Mouse (Mus musculus) hindbrain, postnatal 0 days (tissue): Measurements from ENCODE around the gene Kctd17. TPM values are rescaled to one million over a fixed set of nuclear protein-coding genes. Genes with fewer than 3 reads are reported as not detected.

Source experiments
- ATAC-seq: fragments of 200-750 bp; cut with Nextera tagmentation; 2 replicates; pipeline ENCODE4 v1.8.0; 2017; ENCODE audit warnings: mild to moderate bottlenecking, moderate TSS enrichment, moderate library complexity
- DNase-seq: peaks from one replicate; pipeline ENCODE4 v3.0.0-alpha.2; 2015; ENCODE audit warnings: low spot score
- H3K27ac ChIP-seq: fragments of 300-500 bp; sonication (generic); 2 replicates; pipeline ENCODE4 v1.5.1; 2014; ENCODE audit warnings: mild to moderate bottlenecking
- H3K27me3 ChIP-seq: fragments of 300-500 bp; sonication (generic); 2 replicates; pipeline ENCODE4 v1.6.1; 2014; ENCODE audit warnings: low read length, mixed read lengths; ENCODE audit not compliant: insufficient read depth
- H3K36me3 ChIP-seq: fragments of 300-500 bp; sonication (generic); 2 replicates; pipeline ENCODE4 v1.6.1; 2014; ENCODE audit warnings: low read length, mixed read lengths; ENCODE audit not compliant: insufficient read depth
- H3K4me1 ChIP-seq: fragments of 300-500 bp; sonication (generic); 2 replicates; pipeline ENCODE4 v1.6.1; 2014; ENCODE audit warnings: antibody characterized with exemption, low read length, mixed read lengths; ENCODE audit not compliant: insufficient read depth
- H3K4me2 ChIP-seq: fragments of 300-500 bp; sonication (generic); 2 replicates; pipeline ENCODE4 v1.6.1; 2014; ENCODE audit warnings: low read depth, mild to moderate bottlenecking, low read length, moderate library complexity, mixed read lengths
- H3K4me3 ChIP-seq: fragments of 300-500 bp; sonication (generic); 2 replicates; pipeline ENCODE4 v1.5.1; 2014; ENCODE audit warnings: low read length
- H3K9ac ChIP-seq: fragments of 300-500 bp; sonication (generic); replicated peaks from 2 replicates; pipeline ENCODE4 v1.6.1; 2014; ENCODE audit warnings: mild to moderate bottlenecking, low read length, moderate library complexity, mixed read lengths
- H3K9me3 ChIP-seq: fragments of 300-500 bp; sonication (generic); 2 replicates; pipeline ENCODE4 v1.6.1; 2016; ENCODE audit warnings: low read length, mixed read lengths
- CTCF ChIP-seq: IDR thresholded peaks from 2 replicates; pipeline ENCODE4 v1.5.1; 2016; ENCODE audit warnings: antibody characterized with exemption, control low read depth, low read depth
- WGBS: fragments of 180-500 bp; shearing (Covaris S2); extraction: QIAGEN DNeasy Blood & Tissue Kit; methylation state at CpG from one replicate; pipeline ENCODE4 v1.1.7; 2014; 5-methylcytosine and 5-hydroxymethylcytosine counted together
- polyA plus RNA-seq: library from polyadenylated mRNA; unstranded; fragments of >200 nt; fragmentation: Nextera tagmentation; extraction: Ambion mirVana; gene quantifications from 2 replicates; pipeline ENCODE4 v1.2.1, GENCODE M21; 2015
- total RNA-seq: library from RNA; depleted of rRNA; stranded (reverse); fragments of >200 nt; gene quantifications from 2 replicates; pipeline ENCODE4 v1.2.3, GENCODE M21; 2014; rRNA removed

Kctd17 gene
- total and polyA plus RNA-seq, 2 experiments from 2014 or later = 155 to 161 TPM

DNA sequence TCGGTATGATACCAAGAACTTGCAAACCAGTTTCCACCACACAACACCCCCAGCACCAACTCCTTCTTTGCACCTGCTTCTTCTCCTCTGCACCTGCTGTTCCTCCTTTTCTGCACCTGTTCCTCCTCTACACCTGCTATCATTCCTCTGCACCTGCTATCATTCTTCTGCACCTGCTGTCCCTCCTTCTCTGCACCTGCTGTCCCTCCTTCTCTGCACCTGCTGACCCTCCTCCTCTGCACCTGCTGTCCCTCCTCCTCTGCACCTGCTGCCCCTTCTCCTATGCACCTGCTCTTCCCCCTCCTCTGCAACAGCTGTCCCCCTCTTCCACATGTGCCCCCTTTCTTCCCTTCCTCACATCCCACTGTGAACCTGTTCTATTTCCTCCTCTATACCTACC lies 58.2 kb downstream of the Kctd17 start:
- Histone ChIP-seq H3K9me3 (no peaks in the 10 kb centered on the region), H3K9ac (no peak overlapping the region), H3K36me3 (no peaks in the 10 kb centered on the region), H3K27ac (no peak overlapping the region), H3K4me2 (no peak overlapping the region), H3K27me3 (no peaks in the 10 kb centered on the region), H3K4me3 (no peak overlapping the region), H3K4me1 (no peaks in the 10 kb centered on the region)
- TF ChIP-seq CTCF = no peak
- ATAC-seq = no peak
- 82% methylated on average over 1 of the region's 1 CpGs for WGBS
- DNase-seq = no peak

DNA sequence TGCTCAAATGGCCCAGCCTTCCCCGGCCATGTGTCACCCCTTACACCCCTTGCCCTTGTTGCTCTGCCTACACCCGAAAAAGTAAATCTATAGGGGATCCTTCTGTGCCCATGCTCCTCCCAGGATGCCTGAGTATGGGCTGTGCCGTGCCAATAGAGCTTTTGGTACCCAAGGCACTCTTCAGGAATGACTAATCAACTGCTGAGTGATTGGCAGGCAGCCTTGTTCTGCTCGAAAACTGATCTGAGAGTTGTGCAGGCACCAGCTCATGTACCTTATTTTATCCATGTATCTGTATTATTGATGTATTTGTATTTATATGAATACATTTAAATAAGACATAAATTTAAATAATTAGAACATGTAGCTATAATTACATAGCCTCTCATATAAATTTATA lies 58.7 kb downstream of the Kctd17 start:
- no peak overlapping the region for H3K4me2 ChIP-seq
- WGBS = 52% methylated on average over 4 of the region's 4 CpGs
- no peaks in the 10 kb centered on the region for H3K36me3 ChIP-seq
- H3K27me3 ChIP-seq = no peaks in the 10 kb centered on the region
- no peaks in the 10 kb centered on the region for H3K4me1 ChIP-seq
- no peak for DNase-seq
- no peak overlapping the region for H3K9ac ChIP-seq
- ATAC-seq = no peak
- no peaks in the 10 kb centered on the region for H3K9me3 ChIP-seq
- no peak overlapping the region for H3K4me3 ChIP-seq
- H3K27ac ChIP-seq = no peak overlapping the region
- TF ChIP-seq CTCF = no peak

Other genes starting within 250 kb of the Kctd17 start
- gene Pvalb, start 222.2 kb upstream of the Kctd17 start, total RNA-seq = 1.7 and 1.9 TPM in 2 replicates
- gene Pvalb, start 222.2 kb upstream of the Kctd17 start, polyA plus RNA-seq = 7.6 and 11.3 TPM in 2 replicates
- gene Ncf4, start 183.8 kb upstream of the Kctd17 start, total RNA-seq = 0.86 and 3.0 TPM in 2 replicates
- 1.1 and 1.6 TPM in 2 replicates for gene Ncf4, start 183.8 kb upstream of the Kctd17 start, polyA plus RNA-seq
- 0.07 and 0.10 TPM in 2 replicates for gene Csf2rb2, start 122.8 kb upstream of the Kctd17 start, total RNA-seq
- gene Csf2rb2, start 122.8 kb upstream of the Kctd17 start, polyA plus RNA-seq = 0.18 and 0.21 TPM in 2 replicates
- 1.3 and 1.8 TPM in 2 replicates for gene Csf2rb, start 102.8 kb upstream of the Kctd17 start, total RNA-seq
- 0.75 and 0.87 TPM in 2 replicates for gene Csf2rb, start 102.8 kb upstream of the Kctd17 start, polyA plus RNA-seq
- not detected in 2 replicates for gene Tex33, start 32.7 kb upstream of the Kctd17 start, total RNA-seq
- gene Tex33, start 32.7 kb upstream of the Kctd17 start, polyA plus RNA-seq = not detected in 2 replicates
- gene Tst, start 22.7 kb upstream of the Kctd17 start, total RNA-seq = 75.1 and 79.9 TPM in 2 replicates
- 64.4 and 67.0 TPM in 2 replicates for gene Tst, start 22.7 kb upstream of the Kctd17 start, polyA plus RNA-seq
- 95.4 and 114 TPM in 2 replicates for gene Mpst, start 22.1 kb upstream of the Kctd17 start, total RNA-seq
- 3.7 and 5.3 TPM in 2 replicates for gene Mpst, start 22.1 kb upstream of the Kctd17 start, polyA plus RNA-seq
- gene Tmprss6, start 40.1 kb downstream of the Kctd17 start, total RNA-seq = 0.25 and 0.42 TPM in 2 replicates
- 0.32 and 0.44 TPM in 2 replicates for gene Tmprss6, start 40.1 kb downstream of the Kctd17 start, polyA plus RNA-seq
- 0.10 and 0.29 TPM in 2 replicates for gene Il2rb, start 66.7 kb downstream of the Kctd17 start, total RNA-seq
- gene Il2rb, start 66.7 kb downstream of the Kctd17 start, polyA plus RNA-seq = 0.40 and 0.58 TPM in 2 replicates
- 3.1 and 6.1 TPM in 2 replicates for gene C1qtnf6, start 102.9 kb downstream of the Kctd17 start, total RNA-seq
- 10.0 and 10.2 TPM in 2 replicates for gene C1qtnf6, start 102.9 kb downstream of the Kctd17 start, polyA plus RNA-seq
- gene Sstr3, start 116.1 kb downstream of the Kctd17 start, total RNA-seq = 3.1 and 4.0 TPM in 2 replicates
- 0.97 and 1.0 TPM in 2 replicates for gene Sstr3, start 116.1 kb downstream of the Kctd17 start, polyA plus RNA-seq
- 2.0 and 3.4 TPM in 2 replicates for gene Rac2, start 144.2 kb downstream of the Kctd17 start, total RNA-seq
- gene Rac2, start 144.2 kb downstream of the Kctd17 start, polyA plus RNA-seq = 5.0 and 6.8 TPM in 2 replicates
- 6.4 and 6.8 TPM in 2 replicates for gene Cyth4, start 168.5 kb downstream of the Kctd17 start, total RNA-seq
- 5.7 and 7.2 TPM in 2 replicates for gene Cyth4, start 168.5 kb downstream of the Kctd17 start, polyA plus RNA-seq